Mouse (Mus musculus) hematopoietic stem cell, adult 5-6 weeks (primary cell): ENCODE measurements at regions not wholly inside any gene's neighbourhood (a gene's known extent, or its start where the extent isn't known, plus 50 kb on each side); places are given as distances from the start of the nearest gene placed in this dataset.

Experiments
- ATAC-seq, 2 experiments: fragments of 125-278 bp in 1 of 2; replicated peaks in 1 of 2; 2 replicates each; pipeline ENCODE4 v1.8.0; 2016 to 2017; ENCODE audit warnings: inconsistent platforms in 2 of 2, mild to moderate bottlenecking in 2 of 2, moderate number of reproducible peaks in 2 of 2, low read depth in 1 of 2, moderate TSS enrichment in 1 of 2; ENCODE audit not compliant: low FRiP score in 2 of 2, poor library complexity in 2 of 2, severe bottlenecking in 2 of 2, insufficient read depth in 1 of 2, low TSS enrichment in 1 of 2

GRCm38 (mm10) chr15:53399663-53400553 is 484.8 kb upstream of the Gm7489 start:
- peak; percentile 85 to 91 for ATAC-seq

GRCm38 (mm10) chr15:53400554-53400846 is 484.2 kb upstream of the Gm7489 start:
- peak in 1 of 2 experiments; percentile 87; a peak in 1 of 4 replicates for ATAC-seq
